Mouse (Mus musculus) testis, adult 2 months (tissue): Measurements from ENCODE around the gene 1700020D05Rik. TPM values are rescaled to one million over a fixed set of nuclear protein-coding genes. Genes with fewer than 3 reads are reported as not detected.

Source experiments
- H3K27ac ChIP-seq: fragments of 200-500 bp; 2 replicates; pipeline ENCODE4 v1.5.1; 2012; ENCODE audit warnings: low read depth, low read length; ENCODE audit not compliant: control insufficient read depth, insufficient read depth
- H3K27me3 ChIP-seq: fragments of 200-500 bp; 2 replicates; pipeline ENCODE4 v1.6.1; 2012; ENCODE audit warnings: mild to moderate bottlenecking, low read length, moderate library complexity; ENCODE audit not compliant: control insufficient read depth, insufficient read depth
- H3K36me3 ChIP-seq: fragments of 200-500 bp; 2 replicates; pipeline ENCODE4 v1.6.1; 2012; ENCODE audit warnings: mild to moderate bottlenecking, low read length; ENCODE audit not compliant: control insufficient read depth, insufficient read depth
- H3K4me1 ChIP-seq: fragments of 200-500 bp; 2 replicates; pipeline ENCODE4 v1.6.1; 2012; ENCODE audit warnings: low read length; ENCODE audit not compliant: control insufficient read depth, insufficient read depth
- H3K4me3 ChIP-seq: fragments of 200-500 bp; 2 replicates; pipeline ENCODE4 v1.5.1; 2012; ENCODE audit warnings: low read depth, mild to moderate bottlenecking, low read length, moderate library complexity, mixed read lengths; ENCODE audit not compliant: control insufficient read depth
- CTCF ChIP-seq: fragments of 200-500 bp; IDR thresholded peaks from 2 replicates; pipeline ENCODE4 v1.5.1; 2012; ENCODE audit warnings: low read depth, mild to moderate bottlenecking, inconsistent platforms, low read length, moderate library complexity; ENCODE audit not compliant: control insufficient read depth, insufficient read depth, insufficient replicate concordance
- POLR2A ChIP-seq: fragments of 200-500 bp; IDR thresholded peaks from 2 replicates; pipeline ENCODE4 v1.6.1; 2012; ENCODE audit warnings: low read depth, mild to moderate bottlenecking, inconsistent platforms, low read length, moderate library complexity; ENCODE audit not compliant: control insufficient read depth
- polyA plus RNA-seq: library from polyadenylated mRNA; depleted of rRNA; stranded (reverse); fragments of >200 nt; gene quantifications from 2 replicates; pipeline ENCODE4 v1.2.3, GENCODE M21; 2012; rRNA removed

Gene 1700020D05Rik
- polyA plus RNA-seq, 1 experiment: 289 TPM

DNA sequence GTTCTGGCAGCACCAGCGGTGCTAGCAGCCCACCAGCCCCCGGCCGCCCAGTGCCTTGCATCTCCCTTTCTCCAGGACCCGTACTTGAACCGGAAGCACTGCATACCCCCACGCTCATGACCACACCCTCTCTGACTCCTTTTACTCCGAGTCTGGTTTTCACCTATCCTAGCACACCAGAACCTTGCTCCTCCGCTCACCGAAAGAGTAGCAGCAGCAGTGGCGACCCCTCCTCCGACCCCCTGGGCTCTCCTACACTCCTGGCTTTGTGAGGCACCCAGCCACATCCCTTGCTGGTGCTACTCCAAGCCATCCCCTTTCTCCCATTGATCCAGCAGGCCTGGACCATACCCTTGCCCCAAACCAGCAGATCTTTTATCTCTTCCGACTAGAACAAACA, 48.5 kb downstream of the 1700020D05Rik start:
- peaks cover 20% of the 10 kb centered on the region for H3K4me1 ChIP-seq
- H3K27me3 ChIP-seq: no peaks in the 10 kb centered on the region
- TF ChIP-seq CTCF (no peak), POLR2A (no peak)
- H3K36me3 ChIP-seq: no peaks in the 10 kb centered on the region
- no peak overlapping the region for H3K27ac ChIP-seq
- H3K4me3 ChIP-seq: no peak overlapping the region

Other genes with a start within 250 kb of the 1700020D05Rik start
- 163 and 169 TPM in 2 replicates for gene Pacs1, start 230.7 kb downstream of the 1700020D05Rik start, polyA plus RNA-seq
- gene Sf3b2, start 208.3 kb downstream of the 1700020D05Rik start, polyA plus RNA-seq: 92.2 and 93.4 TPM in 2 replicates
- gene Gal3st3, start 205.5 kb downstream of the 1700020D05Rik start, polyA plus RNA-seq: 2.2 and 2.4 TPM in 2 replicates
- 219 and 262 TPM in 2 replicates for gene Catsper1, start 168.0 kb downstream of the 1700020D05Rik start, polyA plus RNA-seq
- gene Cst6, start 154.2 kb downstream of the 1700020D05Rik start, polyA plus RNA-seq: 0.85 and 1.5 TPM in 2 replicates
- 24.5 and 26.9 TPM in 2 replicates for gene Eif1ad, start 137.0 kb downstream of the 1700020D05Rik start, polyA plus RNA-seq
- 105 and 120 TPM in 2 replicates for gene Banf1, start 136.6 kb downstream of the 1700020D05Rik start, polyA plus RNA-seq
- 27.4 and 32.8 TPM in 2 replicates for gene Sart1, start 115.1 kb downstream of the 1700020D05Rik start, polyA plus RNA-seq
- gene Tsga10ip, start 101.3 kb downstream of the 1700020D05Rik start, polyA plus RNA-seq: 353 and 423 TPM in 2 replicates
- gene Drap1, start 78.8 kb downstream of the 1700020D05Rik start, polyA plus RNA-seq: 290 and 345 TPM in 2 replicates
- gene AI837181, start 78.6 kb downstream of the 1700020D05Rik start, polyA plus RNA-seq: 82.3 and 88.1 TPM in 2 replicates
- 3.2 TPM in 2 replicates for gene Fosl1, start 56.2 kb downstream of the 1700020D05Rik start, polyA plus RNA-seq
- gene Ccdc85b, start 45.9 kb downstream of the 1700020D05Rik start, polyA plus RNA-seq: 0.65 and 0.89 TPM in 2 replicates
- gene Fibp, start 43.2 kb downstream of the 1700020D05Rik start, polyA plus RNA-seq: 70.0 and 71.3 TPM in 2 replicates
- 0.14 TPM in 1 of 2 replicates, not detected in the other for gene Ctsw, start 35.3 kb downstream of the 1700020D05Rik start, polyA plus RNA-seq
- gene Efemp2, start 29.8 kb downstream of the 1700020D05Rik start, polyA plus RNA-seq: 17.3 and 17.6 TPM in 2 replicates
- gene Mus81, start 15.4 kb downstream of the 1700020D05Rik start, polyA plus RNA-seq: 55.3 and 69.7 TPM in 2 replicates
- gene Cfl1, start 13.3 kb downstream of the 1700020D05Rik start, polyA plus RNA-seq: 225 and 243 TPM in 2 replicates
- 11.0 and 12.7 TPM in 2 replicates for gene Snx32, start 6.8 kb upstream of the 1700020D05Rik start, polyA plus RNA-seq
- 8.5 and 10.1 TPM in 2 replicates for gene Ovol1, start 56.9 kb upstream of the 1700020D05Rik start, polyA plus RNA-seq
- gene Ap5b1, start 64.2 kb upstream of the 1700020D05Rik start, polyA plus RNA-seq: 15.4 and 16.7 TPM in 2 replicates
- gene Rnaseh2c, start 98.1 kb upstream of the 1700020D05Rik start, polyA plus RNA-seq: 27.3 and 36.7 TPM in 2 replicates
- 108 and 120 TPM in 2 replicates for gene Kat5, start 106.5 kb upstream of the 1700020D05Rik start, polyA plus RNA-seq
- 42.5 and 44.5 TPM in 2 replicates for gene Rela, start 133.7 kb upstream of the 1700020D05Rik start, polyA plus RNA-seq
- gene Sipa1, start 159.9 kb upstream of the 1700020D05Rik start, polyA plus RNA-seq: 5.5 and 9.4 TPM in 2 replicates
- 24.6 and 31.8 TPM in 2 replicates for gene Map3k11, start 185.0 kb upstream of the 1700020D05Rik start, polyA plus RNA-seq
- gene Pcnx3, start 185.1 kb upstream of the 1700020D05Rik start, polyA plus RNA-seq: 63.4 and 67.4 TPM in 2 replicates
- 10.2 and 10.8 TPM in 2 replicates for gene Kcnk7, start 200.6 kb upstream of the 1700020D05Rik start, polyA plus RNA-seq
- 105 and 122 TPM in 2 replicates for gene Ehbp1l1, start 222.5 kb upstream of the 1700020D05Rik start, polyA plus RNA-seq
- 256 and 286 TPM in 2 replicates for gene Fam89b, start 225.9 kb upstream of the 1700020D05Rik start, polyA plus RNA-seq
- gene Ltbp3, start 237.1 kb upstream of the 1700020D05Rik start, polyA plus RNA-seq: 7.6 and 8.1 TPM in 2 replicates